Mouse (Mus musculus) heart, embryonic 14.5 days (tissue): ENCODE measurements around the gene Gm44596. TPM values are rescaled to one million over a fixed set of nuclear protein-coding genes. Genes with fewer than 3 reads are reported as not detected.

Experiments
- ATAC-seq: fragments of 200-750 bp; cut with Nextera tagmentation; 2 replicates; pipeline ENCODE4 v1.8.0; 2017; ENCODE audit warnings: low read depth, moderate TSS enrichment; ENCODE audit not compliant: insufficient number of reproducible peaks, insufficient read depth, low FRiP score
- H3K27ac ChIP-seq, 2 experiments: fragments of 200-500 bp in 1 of 2; fragments of 300-500 bp in 1 of 2; sonication (generic) in 1 of 2; replicated peaks in 1 of 2; 2 replicates each; pipeline ENCODE4 v1.5.1; 2012 to 2014; ENCODE audit warnings: low read depth in 2 of 2, low read length in 2 of 2, control low read depth in 1 of 2, mild to moderate bottlenecking in 1 of 2, mixed read lengths in 1 of 2; ENCODE audit not compliant: control insufficient read depth in 1 of 2, insufficient read depth in 1 of 2
- H3K27me3 ChIP-seq: fragments of 300-500 bp; sonication (generic); 2 replicates; pipeline ENCODE4 v1.6.1; 2014; ENCODE audit warnings: mild to moderate bottlenecking, low read length, control low read depth; ENCODE audit not compliant: control insufficient read depth, insufficient read depth
- H3K36me3 ChIP-seq: fragments of 300-500 bp; sonication (generic); 2 replicates; pipeline ENCODE4 v1.6.1; 2014; ENCODE audit warnings: mild to moderate bottlenecking, control low read depth, low read length, mixed read lengths; ENCODE audit not compliant: control insufficient read depth, insufficient read depth
- H3K4me1 ChIP-seq, 2 experiments: fragments of 200-500 bp in 1 of 2; fragments of 300-500 bp in 1 of 2; sonication (generic) in 1 of 2; 2 replicates each; pipeline ENCODE4 v1.6.1; 2012 to 2014; ENCODE audit warnings: low read length in 2 of 2, control low read depth in 1 of 2, mixed read lengths in 1 of 2; ENCODE audit not compliant: control insufficient read depth in 2 of 2, insufficient read depth in 2 of 2
- H3K4me2 ChIP-seq: fragments of 300-500 bp; sonication (generic); 2 replicates; pipeline ENCODE4 v1.6.1; 2014; ENCODE audit warnings: mild to moderate bottlenecking, low read length
- H3K4me3 ChIP-seq, 2 experiments: fragments of 200-500 bp in 1 of 2; fragments of 300-500 bp in 1 of 2; sonication (generic) in 1 of 2; 2 replicates each; pipeline ENCODE4 v1.5.1; 2012 to 2014; ENCODE audit warnings: low read length in 2 of 2, mild to moderate bottlenecking in 2 of 2, control low read depth in 1 of 2, low read depth in 1 of 2, moderate library complexity in 1 of 2; ENCODE audit not compliant: control insufficient read depth in 1 of 2, insufficient read depth in 1 of 2
- H3K9ac ChIP-seq: fragments of 300-500 bp; sonication (generic); 2 replicates; pipeline ENCODE4 v1.6.1; 2014; ENCODE audit warnings: mild to moderate bottlenecking, low read length
- H3K9me3 ChIP-seq: fragments of 300-500 bp; sonication (generic); 2 replicates; pipeline ENCODE4 v1.6.1; 2016; ENCODE audit warnings: low read length, control low read depth; ENCODE audit not compliant: control insufficient read depth
- WGBS: fragments of 180-500 bp; shearing (Covaris S2); extraction: QIAGEN DNeasy Blood & Tissue Kit; methylation state at CpG from one replicate; pipeline ENCODE4 v1.1.7; 2014; 5-methylcytosine and 5-hydroxymethylcytosine counted together
- polyA plus RNA-seq: library from polyadenylated mRNA; unstranded; fragments of >200 nt; fragmentation: Nextera tagmentation; extraction: Ambion mirVana; gene quantifications from 2 replicates; pipeline ENCODE4 v1.2.1, GENCODE M21; 2014

The Gm44596 gene
- polyA plus RNA-seq, 1 experiment from 2014 or later: not detected

GRCm38 (mm10) chr6:128399421-128400185 lies 24.3 kb downstream of the Gm44596 start:
- Histone ChIP-seq H3K9ac (peak overlapping the region; percentile 42), H3K27ac (no peak overlapping the region), H3K27me3 (no peaks in the 10 kb centered on the region), H3K4me1 (peaks cover 5 to 13% of the 10 kb centered on the region in 2 experiments; a peak in 3 of 4 replicates), H3K4me2 (peak overlapping the region; percentile 53), H3K4me3 (peak overlapping the region; percentile 10 to 23; a peak in 2 of 4 replicates), H3K9me3 (no peaks in the 10 kb centered on the region), H3K36me3 (no peaks in the 10 kb centered on the region)
- WGBS: 28% methylated on average over 19 of the region's 21 CpGs
- peak; percentile 51 for ATAC-seq

GRCm38 (mm10) chr6:128404708-128405107 lies 29.4 kb downstream of the Gm44596 start:
- Histone ChIP-seq H3K4me1 (peaks cover 2 to 9% of the 10 kb centered on the region in 2 experiments; a peak in 3 of 4 replicates), H3K4me3 (no peak overlapping the region), H3K4me2 (no peak overlapping the region), H3K27me3 (no peaks in the 10 kb centered on the region), H3K9me3 (no peaks in the 10 kb centered on the region), H3K27ac (no peak overlapping the region), H3K36me3 (peaks cover 32% of the 10 kb centered on the region), H3K9ac (peak overlapping the region; percentile 0; the same call in 1 of the 2 replicates)
- no peak for ATAC-seq
- 35% methylated on average over 5 of the region's 5 CpGs for WGBS

- H3K9ac ChIP-seq: no peak overlapping the region
Observed at GRCm38 (mm10) chr6:128408544-128409125, 33.3 kb downstream of the Gm44596 start.

GRCm38 (mm10) chr6:128410305-128410704 lies 35.0 kb downstream of the Gm44596 start:
- Histone ChIP-seq H3K4me3 (no peak overlapping the region), H3K9me3 (no peaks in the 10 kb centered on the region), H3K9ac (no peak overlapping the region), H3K27me3 (no peaks in the 10 kb centered on the region), H3K36me3 (peaks cover 75% of the 10 kb centered on the region), H3K4me1 (no peaks in the 10 kb centered on the region), H3K4me2 (no peak overlapping the region), H3K27ac (no peak overlapping the region)
- ATAC-seq: no peak
- WGBS: 93% methylated on average over 13 of the region's 13 CpGs

More at GRCm38 (mm10) chr6:128408544-128409125, 33.3 kb downstream of the Gm44596 start:
- no peak overlapping the region for H3K4me3 ChIP-seq
- H3K27ac ChIP-seq: no peak overlapping the region
- peaks cover 0 to 3% of the 10 kb centered on the region in 2 experiments; a peak in 1 of 4 replicates for H3K4me1 ChIP-seq
- no peak overlapping the region for H3K4me2 ChIP-seq
- WGBS: 87% methylated on average over 7 of the region's 7 CpGs
- H3K36me3 ChIP-seq: peaks cover 68% of the 10 kb centered on the region
- H3K27me3 ChIP-seq: no peaks in the 10 kb centered on the region
- no peaks in the 10 kb centered on the region for H3K9me3 ChIP-seq
- no peak for ATAC-seq

GRCm38 (mm10) chr6:128411115-128411514 lies 35.8 kb downstream of the Gm44596 start:
- no peak overlapping the region for H3K27ac ChIP-seq
- no peak overlapping the region for H3K4me2 ChIP-seq
- peaks cover 74% of the 10 kb centered on the region for H3K36me3 ChIP-seq
- H3K9me3 ChIP-seq: no peaks in the 10 kb centered on the region
- H3K27me3 ChIP-seq: no peaks in the 10 kb centered on the region
- H3K4me3 ChIP-seq: no peak overlapping the region
- no peak overlapping the region for H3K9ac ChIP-seq
- 22% methylated on average over 3 of the region's 3 CpGs for WGBS
- H3K4me1 ChIP-seq: no peaks in the 10 kb centered on the region
- ATAC-seq: no peak

GRCm38 (mm10) chr6:128416169-128416568 lies 40.9 kb downstream of the Gm44596 start:
- 85% methylated on average over 5 of the region's 5 CpGs for WGBS

GRCm38 (mm10) chr6:128418076-128418475 lies 42.8 kb downstream of the Gm44596 start:
- no peak overlapping the region for H3K9ac ChIP-seq
- ATAC-seq: no peak
- H3K9me3 ChIP-seq: no peaks in the 10 kb centered on the region
- 96% methylated on average over 1 of the region's 1 CpGs for WGBS
- H3K27ac ChIP-seq: no peak overlapping the region
- H3K4me3 ChIP-seq: no peak overlapping the region
- no peaks in the 10 kb centered on the region for H3K27me3 ChIP-seq
- H3K4me1 ChIP-seq: no peaks in the 10 kb centered on the region
- H3K4me2 ChIP-seq: no peak overlapping the region
- peaks cover 13% of the 10 kb centered on the region for H3K36me3 ChIP-seq

More at GRCm38 (mm10) chr6:128416169-128416568, 40.9 kb downstream of the Gm44596 start:
- Histone ChIP-seq H3K27ac (no peak overlapping the region), H3K4me3 (no peak overlapping the region), H3K36me3 (peaks cover 33% of the 10 kb centered on the region), H3K4me2 (no peak overlapping the region), H3K4me1 (no peaks in the 10 kb centered on the region), H3K9me3 (no peaks in the 10 kb centered on the region), H3K9ac (no peak overlapping the region), H3K27me3 (no peaks in the 10 kb centered on the region)
- ATAC-seq: no peak
